ENCODE assay signal across 12 mouse cellular contexts in genomic region chr17:24765016-24765905, GRCm38 (mm10). TPM values are rescaled to one million over a fixed set of nuclear protein-coding genes. Genes with fewer than 3 reads are reported as not detected.
DNase-seq lines count a peak whose midpoint lies in the region; ATAC-seq lines count a peak whose summit lies in the region.
"Had no signal": no experiment of that assay in that cellular context is flagged by ENCODE, and none has a peak within 500 bp of the region (broad histone marks: within the 10 kb centered on the region; RNA-seq: fewer than 3 reads in every experiment).

No protein-coding gene starts in this region.

- H3K4me1 ChIP-seq in heart, embryonic 16.5 days (ENCODE audit: control insufficient read depth, insufficient read depth, low read length) = 0 out of 2 replicates have a peak, but pooled peaks cover 3% of the 10 kb centered on the region
- no peaks in the 10 kb centered on the region for H3K4me1 ChIP-seq in midbrain, embryonic 11.5 days (ENCODE audit: control insufficient read depth, insufficient read depth, low read length)
- no peaks in the 10 kb centered on the region for H3K4me1 ChIP-seq in midbrain, embryonic 16.5 days (ENCODE audit: control insufficient read depth, insufficient read depth, low read length)
- H3K4me1 ChIP-seq in embryonic facial prominence, embryonic 13.5 days = peaks cover 71% of the 10 kb centered on the region
- peaks cover 35% of the 10 kb centered on the region for H3K4me1 ChIP-seq in limb, embryonic 12.5 days (replicated peaks)
- H3K4me1 ChIP-seq: hindbrain, embryonic 15.5 days had no signal

- 39% methylated on average over 21 of the region's 22 CpGs for WGBS in heart, embryonic 16.5 days
- WGBS in midbrain, embryonic 11.5 days = 59% methylated on average over 21 of the region's 22 CpGs
- WGBS in midbrain, embryonic 16.5 days = 49% methylated on average over 21 of the region's 22 CpGs
- 23% methylated on average over 21 of the region's 22 CpGs for WGBS in embryonic facial prominence, embryonic 13.5 days
- 50% methylated on average over 21 of the region's 22 CpGs for WGBS in limb, embryonic 12.5 days

- no peak overlapping the region for H3K27ac ChIP-seq in heart, embryonic 16.5 days (ENCODE audit: low read length)
- no peak overlapping the region for H3K27ac ChIP-seq in midbrain, embryonic 11.5 days (ENCODE audit: low read depth, low read length)
- H3K27ac ChIP-seq in midbrain, embryonic 16.5 days (ENCODE audit: low read length) = no peak overlapping the region
- H3K27ac ChIP-seq in embryonic facial prominence, embryonic 13.5 days = peak overlapping the region; percentile 88
- no peak overlapping the region for H3K27ac ChIP-seq in limb, embryonic 12.5 days
- H3K27ac ChIP-seq: hindbrain, embryonic 15.5 days had no signal

- H3K4me3 ChIP-seq in heart, embryonic 16.5 days (ENCODE audit: low read length) = no peak overlapping the region
- H3K4me3 ChIP-seq in midbrain, embryonic 11.5 days (ENCODE audit: low read depth, low read length) = no peak overlapping the region
- no peak overlapping the region for H3K4me3 ChIP-seq in midbrain, embryonic 16.5 days (ENCODE audit: low read depth, low read length)
- 0 out of 2 replicates have a peak overlapping the region, but pooled peaks have one; percentile 9 for H3K4me3 ChIP-seq in embryonic facial prominence, embryonic 13.5 days
- H3K4me3 ChIP-seq in limb, embryonic 12.5 days (replicated peaks) = no peak overlapping the region
- H3K4me3 ChIP-seq: hindbrain, embryonic 15.5 days had no signal

- H3K9ac ChIP-seq in heart, embryonic 16.5 days (ENCODE audit: low read length) = no peak overlapping the region
- no peak overlapping the region for H3K9ac ChIP-seq in midbrain, embryonic 11.5 days (ENCODE audit: low read length)
- H3K9ac ChIP-seq in midbrain, embryonic 16.5 days (ENCODE audit: low read depth, low read length) = no peak overlapping the region
- H3K9ac ChIP-seq in embryonic facial prominence, embryonic 13.5 days = peak overlapping the region; percentile 51; the same call in 1 of the 2 replicates
- no peak overlapping the region for H3K9ac ChIP-seq in limb, embryonic 12.5 days (replicated peaks)
- H3K9ac ChIP-seq: hindbrain, embryonic 15.5 days had no signal

- H3K36me3 ChIP-seq in heart, embryonic 16.5 days (ENCODE audit: control insufficient read depth, insufficient read depth) = no peaks in the 10 kb centered on the region
- no peaks in the 10 kb centered on the region for H3K36me3 ChIP-seq in midbrain, embryonic 11.5 days (ENCODE audit: control insufficient read depth, insufficient read depth, low read length)
- no peaks in the 10 kb centered on the region for H3K36me3 ChIP-seq in midbrain, embryonic 16.5 days (ENCODE audit: control insufficient read depth, insufficient read depth, low read length)
- no peaks in the 10 kb centered on the region for H3K36me3 ChIP-seq in embryonic facial prominence, embryonic 13.5 days
- no peaks in the 10 kb centered on the region for H3K36me3 ChIP-seq in limb, embryonic 12.5 days
- H3K36me3 ChIP-seq: hindbrain, embryonic 15.5 days had no signal

- 0 out of 2 replicates have a peak, but pooled peaks have one; percentile 28 for ATAC-seq in heart, embryonic 16.5 days (replicated peaks; ENCODE audit: extremely low read depth, insufficient read depth, low FRiP score)
- no peak for ATAC-seq in midbrain, embryonic 11.5 days (ENCODE audit: low FRiP score)
- no peak for ATAC-seq in midbrain, embryonic 16.5 days
- peak; percentile 61; the same call in 1 of the 2 replicates for ATAC-seq in embryonic facial prominence, embryonic 13.5 days (ENCODE audit: insufficient number of reproducible peaks, insufficient read depth, low FRiP score, low TSS enrichment, low read depth)
- 0 out of 2 replicates have a peak, but pooled peaks have one; percentile 33 for ATAC-seq in limb, embryonic 12.5 days (ENCODE audit: insufficient number of reproducible peaks, insufficient read depth, low FRiP score, low TSS enrichment, low read depth)

- H3K9me3 ChIP-seq in heart, embryonic 16.5 days (replicated peaks; ENCODE audit: control insufficient read depth, low read length) = no peaks in the 10 kb centered on the region
- no peaks in the 10 kb centered on the region for H3K9me3 ChIP-seq in midbrain, embryonic 11.5 days (ENCODE audit: control insufficient read depth, low read length)
- no peaks in the 10 kb centered on the region for H3K9me3 ChIP-seq in midbrain, embryonic 16.5 days (replicated peaks; ENCODE audit: control insufficient read depth, low read length, poor library complexity, severe bottlenecking)
- H3K9me3 ChIP-seq in embryonic facial prominence, embryonic 13.5 days = no peaks in the 10 kb centered on the region
- no peaks in the 10 kb centered on the region for H3K9me3 ChIP-seq in limb, embryonic 12.5 days
- H3K9me3 ChIP-seq: hindbrain, embryonic 15.5 days had no signal

- H3K27me3 ChIP-seq in heart, embryonic 16.5 days (ENCODE audit: control insufficient read depth, insufficient read depth, low read length) = no peaks in the 10 kb centered on the region
- no peaks in the 10 kb centered on the region for H3K27me3 ChIP-seq in midbrain, embryonic 11.5 days (ENCODE audit: control insufficient read depth, insufficient read depth, low read length)
- H3K27me3 ChIP-seq in midbrain, embryonic 16.5 days (ENCODE audit: control insufficient read depth, insufficient read depth, low read depth, low read length) = no peaks in the 10 kb centered on the region; the same call in 1 of the 2 replicates
- no peaks in the 10 kb centered on the region for H3K27me3 ChIP-seq in embryonic facial prominence, embryonic 13.5 days
- H3K27me3 ChIP-seq in limb, embryonic 12.5 days = no peaks in the 10 kb centered on the region; the same call in 1 of the 2 replicates
- H3K27me3 ChIP-seq: hindbrain, embryonic 15.5 days had no signal

- H3K4me2 ChIP-seq in heart, embryonic 16.5 days (ENCODE audit: low read depth, low read length) = no peak overlapping the region
- no peak overlapping the region for H3K4me2 ChIP-seq in midbrain, embryonic 11.5 days
- no peak overlapping the region for H3K4me2 ChIP-seq in midbrain, embryonic 16.5 days (ENCODE audit: low read length)
- peak overlapping the region; percentile 39 for H3K4me2 ChIP-seq in embryonic facial prominence, embryonic 13.5 days
- peak overlapping the region; percentile 17 for H3K4me2 ChIP-seq in limb, embryonic 12.5 days
- H3K4me2 ChIP-seq: hindbrain, embryonic 15.5 days had no signal

- no peak for DNase-seq in heart, adult 8-10 months (ENCODE audit: low spot score)
- peak; percentile 83 for DNase-seq in midbrain, embryonic 11.5 days (ENCODE audit: low spot score, missing footprints)
- DNase-seq in right cerebral cortex, adult 18-20 months = no peak
- DNase-seq: thymus, postnatal 25 days had no signal

RNA-seq across cellular contexts. Expression of gene Hs3st6, which starts 12.5 kb away (rescaled TPM):
- 0.21 and 0.36 TPM in 2 replicates for polyA plus RNA-seq in heart, embryonic 16.5 days (2015; fragmentation: Nextera tagmentation; extraction: Ambion mirVana)
- not detected for total RNA-seq in heart, adult 8-10 months (2022)
- polyA plus RNA-seq in midbrain, embryonic 11.5 days (2014; fragmentation: Nextera tagmentation; extraction: Ambion mirVana) = 0.18 and 0.23 TPM in 2 replicates
- not detected in 2 replicates for polyA plus RNA-seq in midbrain, embryonic 16.5 days (2015; fragmentation: Nextera tagmentation; extraction: Ambion mirVana)
- 17.9 and 21.6 TPM in 2 replicates for polyA plus RNA-seq in embryonic facial prominence, embryonic 13.5 days (2015; fragmentation: Nextera tagmentation; extraction: Ambion mirVana)
- 2.7 and 4.0 TPM in 2 replicates for polyA plus RNA-seq in limb, embryonic 12.5 days (2016; fragmentation: Nextera tagmentation; extraction: Ambion mirVana)
- total RNA-seq: gastrocnemius, adult 18-20 months; monocyte, adult 5-6 weeks had no signal

RNA-seq across cellular contexts. Expression of gene Msrb1, which starts 28.8 kb away (rescaled TPM):
- 19.0 and 21.2 TPM in 2 replicates for polyA plus RNA-seq in heart, embryonic 16.5 days (2015; fragmentation: Nextera tagmentation; extraction: Ambion mirVana)
- total RNA-seq in heart, adult 8-10 months (2022) = 100 to 1,000 TPM; 172 to 208 (median 186) TPM
- 19.2 and 23.0 TPM in 2 replicates for polyA plus RNA-seq in midbrain, embryonic 11.5 days (2014; fragmentation: Nextera tagmentation; extraction: Ambion mirVana)
- 14.9 and 17.5 TPM in 2 replicates for polyA plus RNA-seq in midbrain, embryonic 16.5 days (2015; fragmentation: Nextera tagmentation; extraction: Ambion mirVana)
- polyA plus RNA-seq in embryonic facial prominence, embryonic 13.5 days (2015; fragmentation: Nextera tagmentation; extraction: Ambion mirVana) = 27.8 and 27.9 TPM in 2 replicates
- 22.7 and 24.1 TPM in 2 replicates for polyA plus RNA-seq in limb, embryonic 12.5 days (2016; fragmentation: Nextera tagmentation; extraction: Ambion mirVana)

RNA-seq across cellular contexts. Expression of gene Rpl3l, which starts 37.6 kb away (rescaled TPM):
- 1.7 and 2.4 TPM in 2 replicates for polyA plus RNA-seq in heart, embryonic 16.5 days (2015; fragmentation: Nextera tagmentation; extraction: Ambion mirVana)
- 100 to 1,000 TPM; 389 to 453 (median 417) TPM for total RNA-seq in heart, adult 8-10 months (2022)
- not detected in 2 replicates for polyA plus RNA-seq in midbrain, embryonic 11.5 days (2014; fragmentation: Nextera tagmentation; extraction: Ambion mirVana)
- polyA plus RNA-seq in midbrain, embryonic 16.5 days (2015; fragmentation: Nextera tagmentation; extraction: Ambion mirVana) = not detected in 2 replicates
- polyA plus RNA-seq in embryonic facial prominence, embryonic 13.5 days (2015; fragmentation: Nextera tagmentation; extraction: Ambion mirVana) = not detected in 2 replicates
- polyA plus RNA-seq in limb, embryonic 12.5 days (2016; fragmentation: Nextera tagmentation; extraction: Ambion mirVana) = not detected in 2 replicates
- polyA plus RNA-seq: hindbrain, embryonic 15.5 days; liver, adult 2 months had no signal

RNA-seq across cellular contexts. Expression of gene Meiob, which starts 38.8 kb away (rescaled TPM):
- not detected in 2 replicates for polyA plus RNA-seq in heart, embryonic 16.5 days (2015; fragmentation: Nextera tagmentation; extraction: Ambion mirVana)
- under 1 TPM in 1 of 4 experiments, not detected in 3; 0.19 TPM for total RNA-seq in heart, adult 8-10 months (2022)
- polyA plus RNA-seq in midbrain, embryonic 11.5 days (2014; fragmentation: Nextera tagmentation; extraction: Ambion mirVana) = not detected in 2 replicates
- not detected in 2 replicates for polyA plus RNA-seq in midbrain, embryonic 16.5 days (2015; fragmentation: Nextera tagmentation; extraction: Ambion mirVana)
- 0.19 TPM in 1 of 2 replicates, not detected in the other for polyA plus RNA-seq in embryonic facial prominence, embryonic 13.5 days (2015; fragmentation: Nextera tagmentation; extraction: Ambion mirVana)
- polyA plus RNA-seq in limb, embryonic 12.5 days (2016; fragmentation: Nextera tagmentation; extraction: Ambion mirVana) = not detected in 2 replicates
- total RNA-seq: gastrocnemius, adult 18-20 months; monocyte, adult 5-6 weeks had no signal
- polyA plus RNA-seq: hindbrain, embryonic 15.5 days had no signal

RNA-seq across cellular contexts. Expression of gene Ndufb10, which starts 41.0 kb away (rescaled TPM):
- 570 and 615 TPM in 2 replicates for polyA plus RNA-seq in heart, embryonic 16.5 days (2015; fragmentation: Nextera tagmentation; extraction: Ambion mirVana)
- 1,000 to 10,000 TPM in 1 of 4 experiments, 100 to 1,000 TPM in 3; 975 to 1,073 (median 990) TPM for total RNA-seq in heart, adult 8-10 months (2022)
- polyA plus RNA-seq in midbrain, embryonic 11.5 days (2014; fragmentation: Nextera tagmentation; extraction: Ambion mirVana) = 198 and 210 TPM in 2 replicates
- polyA plus RNA-seq in midbrain, embryonic 16.5 days (2015; fragmentation: Nextera tagmentation; extraction: Ambion mirVana) = 264 and 289 TPM in 2 replicates
- 217 and 229 TPM in 2 replicates for polyA plus RNA-seq in embryonic facial prominence, embryonic 13.5 days (2015; fragmentation: Nextera tagmentation; extraction: Ambion mirVana)
- polyA plus RNA-seq in limb, embryonic 12.5 days (2016; fragmentation: Nextera tagmentation; extraction: Ambion mirVana) = 206 and 217 TPM in 2 replicates

Comparison
In these comparisons a context has a peak if more than half of its experiments do, and no peak if none do; other contexts are left out.
1. ATAC-seq: peak in heart, embryonic 16.5 days (single experiment), embryonic facial prominence, embryonic 13.5 days (single experiment) and limb, embryonic 12.5 days (single experiment); none in midbrain, embryonic 11.5 days (single experiment) and midbrain, embryonic 16.5 days (single experiment).
2. H3K4me2 ChIP-seq: peak in embryonic facial prominence, embryonic 13.5 days (single experiment) and limb, embryonic 12.5 days (single experiment); none in heart, embryonic 16.5 days (single experiment), midbrain, embryonic 11.5 days (single experiment) and midbrain, embryonic 16.5 days (single experiment).